ENCODE assay signal across 32 mouse cellular contexts in genomic region chr6:131404260-131404659, GRCm38 (mm10). TPM values are rescaled to one million over a fixed set of nuclear protein-coding genes. Genes with fewer than 3 reads are reported as not detected.
DNase-seq lines count a peak whose midpoint lies in the region; ATAC-seq and TF ChIP-seq lines count a peak whose summit lies in the region.
"Had no signal": no experiment of that assay in that cellular context is flagged by ENCODE, and none has a peak within 500 bp of the region (broad histone marks: within the 10 kb centered on the region; RNA-seq: fewer than 3 reads in every experiment).

No protein-coding gene starts in this region.

- no peak overlapping the region for H3K4me3 ChIP-seq in myocyte
- H3K4me3 ChIP-seq: embryonic facial prominence, embryonic 13.5 days; forebrain, embryonic 10.5 days; forebrain, embryonic 15.5 days; heart, embryonic 10.5 days; heart, embryonic 15.5 days; hindbrain, embryonic 13.5 days; limb, embryonic 13.5 days; neural tube, embryonic 15.5 days had no signal

- peak; percentile 59 for DNase-seq in NIH3T3 (ENCODE audit: low read depth)
- no peak for DNase-seq in frontal cortex, postnatal 36 days (ENCODE audit: low spot score in 2 of 2)
- no peak for DNase-seq in adrenal gland, adult (ENCODE audit: inconsistent age in 2 of 2, low spot score in 1 of 2)
- DNase-seq in embryo, embryonic 11 days: no peak
- DNase-seq: adrenal gland, adult 2 months; adrenal gland, postnatal 36 days; cerebellum, adult 9-10 months; cerebellum, postnatal 36 days; gastrocnemius, postnatal 14 days; heart, adult 11 months; kidney, adult 9 months; kidney, postnatal 10 days; layer of hippocampus, adult 9-11 months; lung, postnatal 36 days; midbrain, embryonic 14.5 days; right cerebral cortex, adult 18-20 months; spleen, adult 18-20 months; thymus, adult 18-20 months; thymus, postnatal 25 days had no signal

- peak; percentile 49 for ATAC-seq in CD4-positive, CD25-positive, alpha-beta regulatory T cell, adult 4 months
- ATAC-seq in hematopoietic stem cell, adult 5-6 weeks (replicated peaks in 1 of 2; ENCODE audit: insufficient read depth in 1 of 2, low FRiP score in 2 of 2, low TSS enrichment in 1 of 2, low read depth in 1 of 2, poor library complexity in 2 of 2, severe bottlenecking in 2 of 2): peak; percentile 64 to 84; a peak in 3 of 4 replicates
- ATAC-seq: forebrain, embryonic 15.5 days; intestine, postnatal 0 days had no signal

- H3K79me2 ChIP-seq in myocyte (ENCODE audit: control insufficient read depth, insufficient read depth): no peaks in the 10 kb centered on the region

- H3K36me3 ChIP-seq in myocyte (ENCODE audit: control insufficient read depth, insufficient read depth): no peaks in the 10 kb centered on the region
- H3K36me3 ChIP-seq: embryonic facial prominence, embryonic 13.5 days; forebrain, embryonic 10.5 days; forebrain, embryonic 15.5 days; heart, embryonic 10.5 days; heart, embryonic 15.5 days; hindbrain, embryonic 13.5 days; limb, embryonic 13.5 days; neural tube, embryonic 15.5 days had no signal

- no peak overlapping the region for H3ac ChIP-seq in myocyte (ENCODE audit: control insufficient read depth, insufficient read length)

- H3K4me2 ChIP-seq in myocyte (ENCODE audit: low read depth): peak overlapping the region; percentile 14
- H3K4me2 ChIP-seq: embryonic facial prominence, embryonic 13.5 days; forebrain, embryonic 15.5 days; heart, embryonic 15.5 days; hindbrain, embryonic 13.5 days; limb, embryonic 13.5 days; liver, embryonic 11.5 days; neural tube, embryonic 15.5 days had no signal

- TF ChIP-seq POLR2A in myocyte (IDR thresholded peaks at IDR 0.05; ENCODE audit: insufficient read length, low read depth): no peak

- H3K27me3 ChIP-seq in myocyte (ENCODE audit: control insufficient read depth, insufficient read depth, insufficient read length): no peaks in the 10 kb centered on the region
- H3K27me3 ChIP-seq: embryonic facial prominence, embryonic 13.5 days; forebrain, embryonic 15.5 days; heart, embryonic 15.5 days; hindbrain, embryonic 13.5 days; limb, embryonic 13.5 days; neural tube, embryonic 15.5 days had no signal

TF ChIP-seq in myocyte, 11 proteins besides CTCF, POLR2A, EP300 and RAD21:
- TF ChIP-seq USF1 (IDR thresholded peaks at IDR 0.05; ENCODE audit: low read depth): peak; percentile 34
- TF ChIP-seq MAX (IDR thresholded peaks at IDR 0.05; ENCODE audit: low read depth): no peak

RNA-seq across cellular contexts. Expression of gene Ybx3, which starts 16.0 kb away (rescaled TPM):
- polyA plus RNA-seq in CD4-positive, CD25-positive, alpha-beta regulatory T cell, adult 4 months (2017; shearing (Covaris generic)): 10 to 100 TPM; 18.0 to 21.9 TPM
- 303 and 379 TPM in 2 replicates for total RNA-seq in hematopoietic stem cell, adult 5-6 weeks (2017)
- polyA plus RNA-seq in myocyte (2012; fragmentation: generic; extraction: Trizol): 768 TPM

RNA-seq across cellular contexts. Expression of gene Styk1, which starts 50.9 kb away (rescaled TPM):
- not detected for polyA plus RNA-seq in CD4-positive, CD25-positive, alpha-beta regulatory T cell, adult 4 months (2017; shearing (Covaris generic))
- total RNA-seq in hematopoietic stem cell, adult 5-6 weeks (2017): 1.1 TPM in 1 of 2 replicates, not detected in the other
- polyA plus RNA-seq in myocyte (2012; fragmentation: generic; extraction: Trizol): 0.06 TPM
- polyA plus RNA-seq: adrenal gland, adult 2 months had no signal

Comparison
In these comparisons a context has a peak if more than half of its experiments do, and no peak if none do; other contexts are left out.
1. RNA of gene Ybx3, which starts 16.0 kb away (polyA plus RNA-seq): 768 TPM in myocyte (single experiment); 18.0 to 21.9 TPM in CD4-positive, CD25-positive, alpha-beta regulatory T cell, adult 4 months; every median in the first group is over 10 times any median in the second.